Mouse (Mus musculus) G1E-ER4 (cell line): ENCODE measurements around the gene Hgd. TPM values are rescaled to one million over a fixed set of nuclear protein-coding genes. Genes with fewer than 3 reads are reported as not detected.
A peak's percentile ranks its signal among the peaks of the same experiment; 100 is the strongest.

Experiments used
- GATA1 ChIP-seq: IDR thresholded peaks from one replicate; pipeline ENCODE4 v1.8.0; 2012; ENCODE audit warnings: low read length, inconsistent platforms
- polyA plus RNA-seq: library from polyadenylated mRNA; stranded (reverse); fragments of >175 nt; gene quantifications from 2 replicates; pipeline ENCODE4 v1.2.3, GENCODE M21; 2012

Gene Hgd
- polyA plus RNA-seq, result not detected in 2 replicates

GRCm38 (mm10) chr16:37579994-37580393, at the start of gene Hgd:
Gene Hgd, plus strand, starts transcription at chr16:37580153.
- TF ChIP-seq GATA1, result no peak

- TF ChIP-seq GATA1, result no peak
These were observed 49.8 kb upstream of the Hgd start for GRCm38 (mm10) chr16:37530170-37530569.

- no peak for TF ChIP-seq GATA1
These were observed 47.9 kb upstream of the Hgd start for GRCm38 (mm10) chr16:37532046-37532445.

- peak; percentile 48 for TF ChIP-seq GATA1
These were observed 46.4 kb upstream of the Hgd start for GRCm38 (mm10) chr16:37533369-37534068.

DNA sequence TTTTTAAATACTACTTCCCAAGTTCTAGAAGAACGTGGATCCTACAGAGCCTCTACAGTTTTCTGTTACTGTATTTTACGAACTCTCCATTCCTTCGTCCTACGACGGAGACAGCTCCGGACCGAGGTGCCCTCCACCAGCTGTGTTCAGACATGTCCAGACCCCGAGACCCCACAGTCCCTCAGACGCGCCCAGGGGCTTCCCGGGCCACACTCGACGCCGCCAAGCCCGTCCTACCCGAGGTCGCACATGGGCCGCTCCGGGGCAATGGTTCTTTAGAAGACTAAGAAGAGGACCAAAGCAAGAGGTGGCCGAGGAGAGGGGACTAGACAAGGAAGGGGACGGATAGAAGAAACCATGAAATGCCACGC, 40.7 kb upstream of the Hgd start:
- no peak for TF ChIP-seq GATA1

DNA sequence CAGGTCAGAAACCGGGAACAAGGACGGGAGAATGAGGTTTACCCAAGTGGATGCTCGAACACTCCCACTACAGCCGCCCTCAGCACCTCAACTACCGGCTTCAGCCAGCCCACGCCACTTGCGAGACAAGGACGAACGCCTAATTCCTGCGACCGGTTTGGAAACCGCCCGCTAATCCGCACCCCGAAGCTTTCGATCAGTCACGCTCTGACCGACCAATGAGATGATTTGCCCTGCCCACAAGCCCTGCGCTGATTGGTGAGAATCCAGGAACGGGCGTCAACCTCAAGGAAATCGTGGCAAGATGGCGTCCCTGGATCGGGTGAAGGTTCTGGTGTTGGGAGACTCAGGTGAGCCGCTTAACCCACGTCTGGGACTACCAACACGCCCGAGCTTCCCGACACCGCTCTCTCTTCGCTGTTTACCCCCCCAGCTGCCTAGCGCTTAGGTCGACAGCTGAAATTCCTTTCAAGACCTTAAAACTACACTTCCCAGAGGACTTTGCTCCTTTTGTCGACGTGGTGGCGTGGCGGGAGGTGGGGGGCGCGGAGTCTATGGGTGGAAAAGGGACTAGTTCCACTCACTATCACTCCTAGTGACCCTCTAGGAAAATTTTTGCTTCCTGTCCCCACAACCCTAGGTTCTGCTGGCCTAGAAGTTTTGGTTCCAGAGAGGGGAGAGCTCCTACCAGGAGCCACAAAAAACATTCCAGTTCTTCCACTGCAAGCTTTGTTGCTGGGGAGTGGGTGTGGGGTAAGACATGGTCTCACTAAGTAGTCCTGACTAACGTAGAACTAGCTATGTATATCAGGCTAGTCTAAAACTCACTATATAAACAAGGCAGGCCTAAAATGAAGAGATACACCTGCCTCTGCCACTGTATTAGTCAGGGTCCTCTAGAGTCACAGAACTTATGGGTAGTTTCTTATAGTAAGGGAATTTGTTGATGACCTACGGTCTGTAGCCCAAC, 40.1 kb upstream of the Hgd start, which contains the start of the genes Gtf2e1 and Rabl3:
TSS of gene Gtf2e1 (minus strand) at position 179 of the 970 bp plus-strand sequence.
TSS of gene Rabl3 (plus strand) at position 275 of the 970 bp plus-strand sequence.
- no peak for TF ChIP-seq GATA1

- TF ChIP-seq GATA1, result no peak
These were observed 39.2 kb upstream of the Hgd start for GRCm38 (mm10) chr16:37540776-37541175.

GRCm38 (mm10) chr16:37546312-37546711, 33.6 kb upstream of the Hgd start:
- no peak for TF ChIP-seq GATA1

DNA sequence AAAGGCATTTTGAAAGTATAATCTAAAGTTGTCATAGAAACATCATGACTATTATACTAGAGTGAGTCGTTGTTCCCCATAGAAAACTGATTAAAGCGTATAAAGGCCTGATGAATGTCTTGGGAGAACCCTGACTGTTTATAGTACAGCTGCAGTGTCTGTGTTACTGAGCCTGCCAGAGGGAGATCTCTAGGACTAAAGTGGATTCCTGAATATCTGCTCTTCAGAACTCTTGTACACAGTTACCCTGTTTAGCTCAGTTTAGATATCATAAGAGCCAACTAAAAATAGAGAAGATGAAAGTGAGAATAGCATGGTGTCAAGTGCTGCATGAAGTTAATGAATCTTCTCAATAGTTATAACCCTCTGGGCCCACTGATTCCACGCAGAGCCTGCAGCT, 29.7 kb upstream of the Hgd start:
- TF ChIP-seq GATA1, result no peak

DNA sequence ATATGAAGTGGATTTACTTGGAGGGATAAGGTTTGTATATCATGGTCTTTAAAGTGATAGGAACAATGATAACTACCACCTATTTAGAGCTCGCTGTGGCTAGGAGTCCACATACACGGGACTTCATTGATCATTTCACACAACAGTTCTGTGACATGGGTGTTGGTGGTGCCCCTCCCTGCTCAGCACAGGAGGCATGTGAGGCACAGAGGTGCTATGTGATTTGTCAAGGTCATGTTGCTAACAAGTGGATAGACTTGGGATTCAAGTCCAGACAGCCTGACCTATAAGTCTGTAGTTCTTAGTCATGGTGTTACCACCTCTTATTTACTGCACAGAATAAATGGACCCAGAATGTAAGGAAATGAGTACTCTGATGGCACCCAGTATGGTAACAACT, 29.0 kb upstream of the Hgd start:
- TF ChIP-seq GATA1, result no peak

GRCm38 (mm10) chr16:37552824-37553223, 27.1 kb upstream of the Hgd start:
- TF ChIP-seq GATA1, result no peak

GRCm38 (mm10) chr16:37562414-37562813, 17.5 kb upstream of the Hgd start:
- TF ChIP-seq GATA1, result no peak

DNA sequence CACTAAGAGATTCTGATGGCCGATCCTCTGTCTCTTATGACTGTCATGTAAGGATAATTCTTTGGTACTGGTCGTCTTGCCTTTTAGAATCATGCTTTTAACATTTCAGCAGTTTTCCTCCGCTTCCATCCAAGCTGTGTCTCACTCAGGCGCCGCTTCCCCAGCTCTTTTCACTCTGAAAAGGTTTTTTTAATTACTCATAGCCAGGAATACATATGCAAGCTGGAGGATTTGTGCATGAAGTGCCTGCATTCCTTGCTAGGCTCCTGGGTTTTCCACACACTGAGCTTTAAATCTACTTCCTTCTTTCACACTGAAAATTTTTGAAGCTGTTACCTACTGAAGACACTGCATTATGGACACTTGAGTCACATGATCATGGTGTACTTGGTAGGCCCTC, 17.0 kb upstream of the Hgd start:
- no peak for TF ChIP-seq GATA1

DNA sequence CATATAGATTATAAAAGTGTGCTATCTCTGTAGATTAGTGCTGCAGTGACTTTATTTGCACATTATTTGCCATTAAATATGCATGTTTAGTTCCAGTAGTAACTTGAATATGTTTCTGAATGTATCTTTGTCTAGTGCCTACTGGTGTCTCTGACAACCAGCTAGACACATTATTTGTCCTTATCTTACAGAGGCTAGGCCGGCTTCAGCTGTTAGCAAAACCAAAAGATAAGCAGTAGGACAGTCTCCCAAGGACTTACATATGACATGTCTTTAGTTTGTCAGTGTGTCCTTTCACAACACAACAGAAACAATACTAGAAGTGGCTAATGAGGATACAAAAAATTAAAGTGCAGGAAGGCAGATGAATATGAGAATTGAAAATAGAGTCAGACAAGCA, 14.8 kb upstream of the Hgd start:
- no peak for TF ChIP-seq GATA1

DNA sequence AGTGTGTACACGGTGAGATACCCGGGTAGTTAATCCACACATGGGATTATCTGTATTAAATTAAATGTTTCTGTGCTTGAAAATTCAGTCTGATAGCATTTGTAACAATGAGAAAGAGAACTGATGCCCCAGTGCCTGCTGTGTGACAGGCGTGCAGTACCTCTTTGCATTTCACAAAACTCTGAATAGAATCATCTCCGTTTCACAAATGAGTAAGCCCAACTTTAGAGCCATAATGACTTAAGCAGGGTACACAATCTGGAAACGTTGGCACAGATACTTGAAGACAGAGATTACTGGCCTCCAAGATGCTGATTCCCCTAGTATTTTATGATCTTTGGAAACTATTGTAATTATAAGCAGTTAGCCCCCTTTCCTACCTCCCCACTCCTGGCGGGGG, 13.8 kb upstream of the Hgd start:
- no peak for TF ChIP-seq GATA1

- no peak for TF ChIP-seq GATA1
These were observed 12.6 kb upstream of the Hgd start for GRCm38 (mm10) chr16:37567113-37568050.
